Mouse (Mus musculus): ENCODE measurements at regions not wholly inside any gene's neighbourhood (a gene's known extent, or its start where the extent isn't known, plus 50 kb on each side); places are given as distances from the start of the nearest gene placed in this dataset.

DNA sequence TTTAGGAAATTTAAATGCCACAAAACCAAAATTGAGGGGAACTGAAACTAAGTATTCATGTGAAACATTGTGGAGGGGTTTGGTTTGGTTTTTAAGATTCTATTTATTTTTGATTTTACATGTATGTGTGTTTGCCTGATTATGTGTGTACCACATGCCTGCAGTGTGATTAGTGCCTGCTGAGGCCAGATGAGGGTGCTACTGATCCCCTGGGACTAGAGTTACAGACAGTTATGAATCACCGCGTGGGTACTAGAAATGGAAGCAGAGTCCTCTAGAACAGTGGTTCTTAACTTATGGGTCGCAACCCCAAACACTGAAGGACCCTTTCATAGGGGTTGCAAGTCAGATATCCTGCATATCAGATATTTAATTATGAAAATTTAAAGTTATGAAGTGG is 54.0 kb upstream of the Nfe2l3 start:
- ATAC-seq (ENCODE audit: poor library complexity, severe bottlenecking) = no peak

DNA sequence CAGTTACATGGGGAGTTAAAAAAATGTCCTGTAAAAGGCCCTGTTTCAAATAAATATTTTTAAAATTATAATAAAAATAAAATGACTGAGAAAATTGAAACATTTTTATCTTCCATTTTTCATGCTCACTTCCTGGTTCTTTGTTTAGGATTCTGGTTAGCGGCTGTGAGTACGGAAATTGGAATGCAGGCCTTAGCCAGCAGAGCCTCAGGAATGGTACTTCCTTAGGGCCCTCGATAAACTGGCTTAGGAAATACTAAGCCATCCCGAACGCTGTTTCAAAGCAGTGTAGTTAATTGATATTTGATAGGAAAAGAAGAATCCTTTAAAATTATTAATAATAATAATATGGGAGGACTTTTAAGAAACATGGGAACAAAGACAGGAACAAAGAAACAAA is 53.4 kb upstream of the Nfe2l3 start:
- no peak for ATAC-seq (ENCODE audit: poor library complexity, severe bottlenecking)

DNA sequence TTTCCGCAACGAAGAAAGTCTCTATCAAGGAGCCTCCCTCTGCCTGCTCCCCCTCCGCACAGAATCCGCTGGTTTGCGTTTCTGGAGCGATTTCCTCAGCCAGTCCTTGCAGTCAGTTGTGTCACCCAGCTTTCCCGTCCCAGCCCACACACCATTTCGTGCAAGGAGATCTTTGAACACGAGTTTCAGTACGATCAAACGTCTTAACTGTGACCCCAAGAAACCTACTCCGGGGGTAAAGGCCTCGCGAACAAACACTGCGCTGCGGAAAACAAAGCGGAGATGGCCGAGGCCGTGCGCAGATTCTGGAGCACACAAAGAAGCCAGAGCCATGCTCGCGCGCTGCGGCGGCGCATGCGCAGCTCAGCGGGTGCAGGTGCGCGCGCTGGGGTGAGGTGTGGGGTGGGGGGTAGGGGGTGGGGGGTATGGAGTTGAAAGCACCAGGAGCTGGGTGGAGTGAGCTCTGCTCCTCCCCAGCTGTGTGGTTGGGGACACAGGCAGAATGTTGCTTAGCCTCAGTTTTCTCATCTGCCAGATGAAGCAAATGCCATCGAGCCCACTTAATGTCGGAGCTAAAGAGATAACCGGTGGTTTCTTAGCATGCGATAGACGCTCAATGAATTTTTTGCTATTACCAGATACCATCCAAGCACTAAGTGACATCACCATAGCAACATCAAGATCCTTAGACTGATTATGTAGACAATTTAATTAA is 52.8 kb upstream of the Nfe2l3 start:
- no peak for ATAC-seq (ENCODE audit: poor library complexity, severe bottlenecking)

DNA sequence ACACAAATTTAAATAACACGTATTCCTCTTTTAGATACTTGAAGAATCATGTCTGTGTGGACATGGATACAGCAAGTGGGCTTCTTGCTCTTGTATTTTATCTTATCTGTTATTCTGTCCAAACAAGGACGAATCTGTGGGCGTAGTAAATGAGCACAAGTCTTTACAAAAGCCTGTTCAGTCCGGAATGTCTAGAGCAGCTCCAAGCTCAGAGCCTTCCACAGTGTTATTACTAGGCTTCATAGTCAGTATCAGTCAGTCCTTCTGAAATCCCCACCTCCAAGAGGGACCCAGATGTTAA is 52.2 kb upstream of the Nfe2l3 start:
- ATAC-seq (ENCODE audit: poor library complexity, severe bottlenecking) = no peak

DNA sequence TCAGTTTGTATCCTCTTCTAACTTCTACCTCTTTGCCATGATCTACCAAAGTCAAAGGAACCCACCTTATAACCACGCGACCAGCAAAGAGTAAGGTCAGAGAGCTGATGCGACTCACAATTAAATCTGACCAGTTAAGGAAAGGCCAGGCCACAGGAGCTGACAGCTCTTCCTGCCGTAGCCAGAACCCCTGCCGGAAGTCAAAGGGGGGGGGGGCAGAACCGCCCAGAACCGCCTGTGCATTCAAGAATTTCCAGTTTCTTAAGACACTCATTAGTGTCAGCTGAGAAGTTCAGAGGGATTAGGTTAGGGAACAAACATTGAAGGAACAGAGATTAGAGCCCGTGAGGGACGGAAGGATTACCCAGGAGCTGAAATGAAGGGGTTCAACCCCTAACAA is 51.0 kb upstream of the Nfe2l3 start:
- no peak for ATAC-seq (ENCODE audit: poor library complexity, severe bottlenecking)
